Mouse (Mus musculus) right cerebral cortex, postnatal 36 days (tissue): ENCODE measurements at regions not wholly inside any gene's neighbourhood (a gene's known extent, or its start where the extent isn't known, plus 50 kb on each side); places are given as distances from the start of the nearest gene placed in this dataset.

Source experiments
- DNase-seq, 2 experiments: peaks; one replicate each; pipeline ENCODE4 v3.0.0; 2022; ENCODE audit warnings: low spot score in 2 of 2, mixed read lengths in 1 of 2

- DNase-seq, result no peak
Observed at GRCm38 (mm10) chr14:76714727-76715126, 158.0 kb upstream of the Serp2 start.

GRCm38 (mm10) chr14:76713946-76714345 is 157.3 kb upstream of the Serp2 start:
- DNase-seq, result no peak

- DNase-seq, result peak in 1 of 2 experiments; percentile 16
Observed at GRCm38 (mm10) chr14:76708728-76709127, 152.0 kb upstream of the Serp2 start.

- no peak for DNase-seq
Observed at GRCm38 (mm10) chr14:76703373-76703764, 146.7 kb upstream of the Serp2 start.

GRCm38 (mm10) chr14:76702709-76703372 is 146.2 kb upstream of the Serp2 start:
- DNase-seq, result no peak

- no peak for DNase-seq
Observed at GRCm38 (mm10) chr14:76701911-76702708, 145.4 kb upstream of the Serp2 start.

GRCm38 (mm10) chr14:76701304-76701703 is 144.6 kb upstream of the Serp2 start:
- no peak for DNase-seq

- no peak for DNase-seq
Observed at GRCm38 (mm10) chr14:76700796-76701195, 144.1 kb upstream of the Serp2 start.

- no peak for DNase-seq
Observed at GRCm38 (mm10) chr14:76700190-76700589, 143.5 kb upstream of the Serp2 start.

GRCm38 (mm10) chr14:76698718-76699402 is 142.2 kb upstream of the Serp2 start:
- DNase-seq, result no peak

GRCm38 (mm10) chr14:76696729-76697128 is 140.0 kb upstream of the Serp2 start:
- DNase-seq, result no peak

- no peak for DNase-seq
Observed at GRCm38 (mm10) chr14:76695691-76696355, 139.1 kb upstream of the Serp2 start.

GRCm38 (mm10) chr14:76694894-76695293 is 138.2 kb upstream of the Serp2 start:
- no peak for DNase-seq

GRCm38 (mm10) chr14:76693351-76694317 is 136.9 kb upstream of the Serp2 start:
- no peak for DNase-seq

- no peak for DNase-seq
Observed at GRCm38 (mm10) chr14:76687971-76688407, 131.3 kb upstream of the Serp2 start.

- no peak for DNase-seq
Observed at GRCm38 (mm10) chr14:76686762-76687453, 130.2 kb upstream of the Serp2 start.

- no peak for DNase-seq
Observed at GRCm38 (mm10) chr14:76685830-76686761, 129.4 kb upstream of the Serp2 start.

GRCm38 (mm10) chr14:76684327-76684726 is 127.6 kb upstream of the Serp2 start:
- DNase-seq, result no peak
